Mouse (Mus musculus) heart, embryonic 12.5 days (tissue): ENCODE data around the gene Spcs1. TPM values are rescaled to one million over a fixed set of nuclear protein-coding genes. Genes with fewer than 3 reads are reported as not detected.

Experiments used
- ATAC-seq: fragments of 200-750 bp; cut with Nextera tagmentation; 2 replicates; pipeline ENCODE4 v1.8.0; 2017; ENCODE audit warnings: moderate TSS enrichment, moderate library complexity; ENCODE audit not compliant: insufficient number of reproducible peaks, low FRiP score
- H3K27ac ChIP-seq: fragments of 300-500 bp; sonication (generic); 2 replicates; pipeline ENCODE4 v1.5.1; 2016; ENCODE audit warnings: mild to moderate bottlenecking, moderate library complexity; ENCODE audit not compliant: poor library complexity, severe bottlenecking
- H3K27me3 ChIP-seq: fragments of 300-500 bp; sonication (generic); replicated peaks from 2 replicates; pipeline ENCODE4 v1.6.1; 2016; ENCODE audit warnings: mild to moderate bottlenecking, moderate library complexity
- H3K36me3 ChIP-seq: fragments of 300-500 bp; sonication (generic); 2 replicates; pipeline ENCODE4 v1.6.1; 2016; ENCODE audit warnings: mild to moderate bottlenecking, moderate library complexity
- H3K4me1 ChIP-seq: fragments of 300-500 bp; sonication (generic); replicated peaks from 2 replicates; pipeline ENCODE4 v1.6.1; 2016; ENCODE audit warnings: mild to moderate bottlenecking
- H3K4me2 ChIP-seq: fragments of 300-500 bp; sonication (generic); 2 replicates; pipeline ENCODE4 v1.6.1; 2016; ENCODE audit warnings: mild to moderate bottlenecking, moderate library complexity
- H3K4me3 ChIP-seq: fragments of 300-500 bp; sonication (generic); 2 replicates; pipeline ENCODE4 v1.5.1; 2016; ENCODE audit warnings: mild to moderate bottlenecking
- H3K9ac ChIP-seq: fragments of 300-500 bp; sonication (generic); 2 replicates; pipeline ENCODE4 v1.6.1; 2016; ENCODE audit warnings: mild to moderate bottlenecking, moderate library complexity
- H3K9me3 ChIP-seq: fragments of 300-500 bp; sonication (generic); replicated peaks from 2 replicates; pipeline ENCODE4 v1.6.1; 2016; ENCODE audit warnings: mild to moderate bottlenecking, moderate library complexity
- WGBS: fragments of 180-500 bp; shearing (Covaris S2); methylation state at CpG from one replicate; pipeline ENCODE4 v1.1.7; 2016; 5-methylcytosine and 5-hydroxymethylcytosine counted together
- polyA plus RNA-seq: library from polyadenylated mRNA; unstranded; fragments of >200 nt; fragmentation: Nextera tagmentation; extraction: Ambion mirVana; gene quantifications from 2 replicates; pipeline ENCODE4 v1.2.1, GENCODE M21; 2016

Gene Spcs1
- polyA plus RNA-seq, 1 experiment from 2014 or later: 374 TPM

- Histone ChIP-seq H3K36me3 (no peaks in the 10 kb centered on the region), H3K9ac (no peak overlapping the region), H3K27me3 (no peaks in the 10 kb centered on the region), H3K4me1 (peaks cover 8% of the 10 kb centered on the region), H3K4me2 (no peak overlapping the region), H3K4me3 (no peak overlapping the region), H3K9me3 (no peaks in the 10 kb centered on the region), H3K27ac (no peak overlapping the region)
- ATAC-seq: no peak
- WGBS: 96% methylated on average over 10 of the region's 10 CpGs
Observed at GRCm38 (mm10) chr14:30949986-30950385, 51.5 kb downstream of the Spcs1 start.

Other genes with a start within 250 kb of the Spcs1 start
- gene Tmem110, start 176.1 kb downstream of the Spcs1 start, polyA plus RNA-seq: 19.1 and 21.1 TPM in 2 replicates
- 2.3 and 2.6 TPM in 2 replicates for gene Mustn1, start 122.5 kb downstream of the Spcs1 start, polyA plus RNA-seq
- gene Itih4, start 115.2 kb downstream of the Spcs1 start, polyA plus RNA-seq: 0.17 TPM in 1 of 2 replicates, not detected in the other
- gene Itih3, start 77.9 kb downstream of the Spcs1 start, polyA plus RNA-seq: 1.4 and 2.2 TPM in 2 replicates
- gene Itih1, start 58.4 kb downstream of the Spcs1 start, polyA plus RNA-seq: 0.10 TPM in 1 of 2 replicates, not detected in the other
- 5.1 and 7.4 TPM in 2 replicates for gene Nek4, start 50.3 kb downstream of the Spcs1 start, polyA plus RNA-seq
- 55.8 and 57.1 TPM in 2 replicates for gene Glt8d1, start 272 bp downstream of the Spcs1 start, polyA plus RNA-seq
- 124 and 134 TPM in 2 replicates for gene Pbrm1, start 17.5 kb upstream of the Spcs1 start, polyA plus RNA-seq
- 75.3 and 79.5 TPM in 2 replicates for gene Gnl3, start 17.5 kb upstream of the Spcs1 start, polyA plus RNA-seq
- gene Smim4, start 127.3 kb upstream of the Spcs1 start, polyA plus RNA-seq: 62.6 and 68.6 TPM in 2 replicates
- 343 and 346 TPM in 2 replicates for gene Nt5dc2, start 129.4 kb upstream of the Spcs1 start, polyA plus RNA-seq
- 48.3 and 56.7 TPM in 2 replicates for gene Stab1, start 167.0 kb upstream of the Spcs1 start, polyA plus RNA-seq
- gene Tnnc1, start 206.6 kb upstream of the Spcs1 start, polyA plus RNA-seq: 3,183 and 3,245 TPM in 2 replicates
- 446 and 471 TPM in 2 replicates for gene Nisch, start 215.3 kb upstream of the Spcs1 start, polyA plus RNA-seq
- gene Sema3g, start 216.2 kb upstream of the Spcs1 start, polyA plus RNA-seq: 0.34 and 0.50 TPM in 2 replicates
- 8.1 and 11.6 TPM in 2 replicates for gene Phf7, start 249.6 kb upstream of the Spcs1 start, polyA plus RNA-seq
- gene Bap1, start 249.8 kb upstream of the Spcs1 start, polyA plus RNA-seq: 59.7 and 65.0 TPM in 2 replicates